In genomic region chr5:112629656-112630055, GRCm38 (mm10) we compare ENCODE assay signal across 20 mouse cellular contexts. TPM values are rescaled to one million over a fixed set of nuclear protein-coding genes. Genes with fewer than 3 reads are reported as not detected.
DNase-seq lines count a peak whose midpoint lies in the region; ATAC-seq and TF ChIP-seq lines count a peak whose summit lies in the region.
"Had no signal": no experiment of that assay in that cellular context is flagged by ENCODE, and none has a peak within 500 bp of the region (broad histone marks: within the 10 kb centered on the region; RNA-seq: fewer than 3 reads in every experiment).

No protein-coding gene starts in this region.

- no peaks in the 10 kb centered on the region for H3K36me3 ChIP-seq in heart, postnatal 0 days (replicated peaks; ENCODE audit: control insufficient read depth, insufficient read depth, low read length)
- H3K36me3 ChIP-seq in lung, embryonic 15.5 days, result no peaks in the 10 kb centered on the region
- no peaks in the 10 kb centered on the region for H3K36me3 ChIP-seq in midbrain, embryonic 13.5 days
- H3K36me3 ChIP-seq in midbrain, postnatal 0 days (ENCODE audit: insufficient read depth, low read length), result no peaks in the 10 kb centered on the region
- H3K36me3 ChIP-seq: embryonic facial prominence, embryonic 12.5 days; heart, embryonic 13.5 days; hindbrain, embryonic 15.5 days had no signal

- WGBS in heart, postnatal 0 days, result 45% methylated on average over 2 of the region's 2 CpGs
- WGBS in lung, embryonic 15.5 days, result 32% methylated on average over 2 of the region's 2 CpGs
- 59% methylated on average over 2 of the region's 2 CpGs for WGBS in midbrain, embryonic 13.5 days
- 63% methylated on average over 2 of the region's 2 CpGs for WGBS in midbrain, postnatal 0 days

- no peak for TF ChIP-seq CTCF in heart, postnatal 0 days (IDR thresholded peaks at IDR 0.05; ENCODE audit: low read depth)
- no peak for TF ChIP-seq CTCF in midbrain, postnatal 0 days (IDR thresholded peaks at IDR 0.05)

- H3K9me3 ChIP-seq in heart, postnatal 0 days (replicated peaks; ENCODE audit: control insufficient read depth, low read length), result no peaks in the 10 kb centered on the region
- H3K9me3 ChIP-seq in lung, embryonic 15.5 days, result no peaks in the 10 kb centered on the region
- no peaks in the 10 kb centered on the region for H3K9me3 ChIP-seq in midbrain, embryonic 13.5 days
- no peaks in the 10 kb centered on the region for H3K9me3 ChIP-seq in midbrain, postnatal 0 days (ENCODE audit: low read length)
- H3K9me3 ChIP-seq: embryonic facial prominence, embryonic 12.5 days; heart, embryonic 13.5 days; hindbrain, embryonic 15.5 days had no signal

- no peak for DNase-seq in heart, postnatal 0 days (ENCODE audit: low spot score)
- DNase-seq in heart, adult 11 months, result no peak
- DNase-seq in lung, postnatal 4 days, result no peak
- no peak for DNase-seq in midbrain, postnatal 0 days (ENCODE audit: low spot score)
- DNase-seq in lung, postnatal 36 days, result peak; percentile 33
- DNase-seq: adrenal gland, postnatal 36 days; cerebellum, adult 11 months; cerebellum, adult 8-10 months; cerebellum, postnatal 25 days; gastrocnemius, postnatal 14 days had no signal

- no peak for TF ChIP-seq EP300 in heart, postnatal 0 days (IDR thresholded peaks at IDR 0.05; ENCODE audit: low read depth)

- no peaks in the 10 kb centered on the region for H3K4me1 ChIP-seq in heart, postnatal 0 days (ENCODE audit: control insufficient read depth, insufficient read depth)
- H3K4me1 ChIP-seq in lung, embryonic 15.5 days, result peaks cover 23% of the 10 kb centered on the region
- H3K4me1 ChIP-seq in midbrain, embryonic 13.5 days (replicated peaks), result peaks cover 39% of the 10 kb centered on the region
- peaks cover 2% of the 10 kb centered on the region for H3K4me1 ChIP-seq in midbrain, postnatal 0 days (ENCODE audit: insufficient read depth, low read length)

- H3K27me3 ChIP-seq in heart, postnatal 0 days (ENCODE audit: control insufficient read depth, insufficient read depth, low read length), result peaks cover 47% of the 10 kb centered on the region
- H3K27me3 ChIP-seq in lung, embryonic 15.5 days, result no peaks in the 10 kb centered on the region
- H3K27me3 ChIP-seq in midbrain, embryonic 13.5 days, result no peaks in the 10 kb centered on the region
- H3K27me3 ChIP-seq in midbrain, postnatal 0 days (ENCODE audit: insufficient read depth, low read length), result no peaks in the 10 kb centered on the region
- H3K27me3 ChIP-seq: CH12.LX; hindbrain, embryonic 15.5 days; Patski had no signal

- H3K27ac ChIP-seq in heart, postnatal 0 days (ENCODE audit: low read depth), result no peak overlapping the region
- H3K27ac ChIP-seq in lung, embryonic 15.5 days, result 0 out of 2 replicates have a peak overlapping the region, but pooled peaks have one; percentile 16
- H3K27ac ChIP-seq in midbrain, embryonic 13.5 days, result 0 out of 2 replicates have a peak overlapping the region, but pooled peaks have one; percentile 47
- H3K27ac ChIP-seq in midbrain, postnatal 0 days (ENCODE audit: low read depth, low read length), result no peak overlapping the region
- H3K27ac ChIP-seq: embryonic facial prominence, embryonic 12.5 days; heart, embryonic 13.5 days had no signal

- no peak overlapping the region for H3K4me2 ChIP-seq in heart, postnatal 0 days (ENCODE audit: low read depth, low read length)
- no peak overlapping the region for H3K4me2 ChIP-seq in lung, embryonic 15.5 days
- no peak overlapping the region for H3K4me2 ChIP-seq in midbrain, embryonic 13.5 days (replicated peaks)
- no peak overlapping the region for H3K4me2 ChIP-seq in midbrain, postnatal 0 days (ENCODE audit: low read depth, low read length, poor library complexity, severe bottlenecking)
- H3K4me2 ChIP-seq: embryonic facial prominence, embryonic 12.5 days; heart, embryonic 13.5 days; hindbrain, embryonic 15.5 days had no signal

- no peak overlapping the region for H3K9ac ChIP-seq in heart, postnatal 0 days (replicated peaks; ENCODE audit: low read depth, low read length)
- no peak overlapping the region for H3K9ac ChIP-seq in lung, embryonic 15.5 days
- H3K9ac ChIP-seq in midbrain, embryonic 13.5 days (replicated peaks), result no peak overlapping the region
- H3K9ac ChIP-seq in midbrain, postnatal 0 days (replicated peaks; ENCODE audit: low read length, poor library complexity, severe bottlenecking), result no peak overlapping the region
- H3K9ac ChIP-seq: embryonic facial prominence, embryonic 12.5 days; heart, embryonic 13.5 days; hindbrain, embryonic 15.5 days had no signal

- peak; percentile 53; the same call in 1 of the 2 replicates for ATAC-seq in heart, postnatal 0 days (ENCODE audit: insufficient read depth, low read depth)
- 0 out of 2 replicates have a peak, but pooled peaks have one; percentile 33 for ATAC-seq in lung, embryonic 15.5 days (ENCODE audit: borderline replicate concordance, extremely low read depth, low FRiP score, low TSS enrichment)
- no peak for ATAC-seq in midbrain, embryonic 13.5 days
- no peak for ATAC-seq in midbrain, postnatal 0 days (ENCODE audit: low FRiP score)
- ATAC-seq: activated CD4-positive, CD25-positive, alpha-beta regulatory T cell, adult 4 months; forebrain, embryonic 16.5 days; inflammation-experienced regulatory T-cells, adult 6 months; Patski had no signal

- no peak overlapping the region for H3K4me3 ChIP-seq in heart, postnatal 0 days (ENCODE audit: low read depth, low read length)
- H3K4me3 ChIP-seq in lung, embryonic 15.5 days, result no peak overlapping the region
- H3K4me3 ChIP-seq in midbrain, embryonic 13.5 days (replicated peaks), result no peak overlapping the region
- no peak overlapping the region for H3K4me3 ChIP-seq in midbrain, postnatal 0 days (ENCODE audit: low read depth, low read length)
- H3K4me3 ChIP-seq: embryonic facial prominence, embryonic 12.5 days; heart, embryonic 13.5 days; hindbrain, embryonic 15.5 days had no signal

RNA-seq across cellular contexts. Expression of gene Sez6l, which starts 52.7 kb away (rescaled TPM):
- total RNA-seq in heart, postnatal 0 days (2014; rRNA removed; ENCODE audit: low replicate concordance), result 0.23 TPM in 1 of 2 replicates, not detected in the other
- polyA plus RNA-seq in heart, postnatal 0 days (2015; fragmentation: Nextera tagmentation; extraction: Ambion mirVana), result 0.10 and 0.21 TPM in 2 replicates
- polyA plus RNA-seq in lung, embryonic 15.5 days (2015; fragmentation: Nextera tagmentation; extraction: Ambion mirVana), result 0.21 and 0.37 TPM in 2 replicates
- polyA plus RNA-seq in midbrain, embryonic 13.5 days (2015; fragmentation: Nextera tagmentation; extraction: Ambion mirVana), result 41.6 and 42.0 TPM in 2 replicates
- 101 and 115 TPM in 2 replicates for total RNA-seq in midbrain, postnatal 0 days (2014; rRNA removed)
- 60.7 and 65.7 TPM in 2 replicates for polyA plus RNA-seq in midbrain, postnatal 0 days (2015; fragmentation: Nextera tagmentation; extraction: Ambion mirVana)
- total RNA-seq: CH12.LX had no signal
- polyA plus RNA-seq: activated CD4-positive, CD25-positive, alpha-beta regulatory T cell, adult 4 months had no signal

Comparison
In these comparisons a context has a peak if more than half of its experiments do, and no peak if none do; other contexts are left out.
1. H3K27ac ChIP-seq: peak in lung, embryonic 15.5 days (single experiment) and midbrain, embryonic 13.5 days (single experiment); none in heart, postnatal 0 days (single experiment) and midbrain, postnatal 0 days (single experiment).
2. ATAC-seq: peak in heart, postnatal 0 days (single experiment) and lung, embryonic 15.5 days (single experiment); none in midbrain, embryonic 13.5 days (single experiment) and midbrain, postnatal 0 days (single experiment).
3. RNA of gene Sez6l, which starts 52.7 kb away (polyA plus RNA-seq): 60.7 to 65.7 TPM in midbrain, postnatal 0 days and 41.6 to 42.0 TPM in midbrain, embryonic 13.5 days; 0.21 to 0.37 TPM in lung, embryonic 15.5 days and 0.10 to 0.21 TPM in heart, postnatal 0 days; every median in the first group is over 10 times any median in the second.